Mouse (Mus musculus) ovary, postnatal 10 days (tissue): Measurements from ENCODE around the gene Kif24.
A peak's percentile ranks its signal among the peaks of the same experiment; 100 is the strongest.

Experiments used
- DNase-seq: peaks from one replicate; pipeline ENCODE4 v3.0.0; 2022; ENCODE audit warnings: low spot score

The Kif24 gene

DNA sequence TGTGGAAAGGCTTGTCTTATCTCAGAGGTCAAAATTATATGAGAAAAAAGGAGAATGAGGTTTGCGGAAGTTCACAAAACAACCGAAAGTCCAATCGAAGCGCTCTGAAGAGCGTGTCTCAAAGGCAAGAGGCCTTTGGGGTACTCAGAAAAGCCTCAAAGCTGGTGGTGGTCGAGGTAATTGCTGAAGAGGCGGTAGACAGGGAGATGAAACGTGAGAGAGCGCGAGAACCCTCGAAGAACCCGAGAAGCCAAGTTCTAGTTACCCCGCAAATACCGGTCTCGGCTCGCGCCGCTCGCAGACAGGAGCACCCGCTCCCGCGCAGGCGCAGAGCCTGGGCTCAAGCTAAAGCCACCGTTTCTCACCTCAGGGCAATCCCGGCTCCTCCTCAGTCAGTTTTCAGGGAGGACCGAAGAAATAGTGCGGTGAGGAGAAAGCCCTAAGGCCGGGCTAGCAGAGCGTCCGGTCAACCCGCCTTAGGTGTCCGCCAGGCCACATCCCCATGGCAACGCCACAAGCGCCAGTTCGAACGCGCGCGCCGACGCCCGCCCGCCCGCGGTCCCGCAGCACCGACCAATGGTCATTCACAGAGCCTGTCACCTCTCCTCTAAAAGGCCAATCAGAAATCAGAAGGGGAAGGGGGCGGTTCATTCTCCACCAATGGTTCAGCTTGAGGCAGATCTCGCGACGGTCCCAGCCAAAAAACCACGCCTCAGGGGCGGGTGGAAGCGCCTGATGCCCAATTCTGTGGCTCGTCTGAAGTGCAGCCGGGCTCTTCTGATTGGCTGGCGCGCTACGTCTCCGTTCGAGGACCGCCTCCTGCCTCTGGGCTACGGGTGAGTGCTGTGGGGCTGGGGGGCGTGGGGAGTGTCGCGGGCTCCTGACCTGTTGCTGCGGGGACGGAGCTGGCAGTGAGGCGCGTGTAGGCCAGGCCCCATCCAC lies at the start of gene Kif24, which contains the start of gene Nudt2:
Kif24 (minus strand) TSS at position 543 of the 942 bp plus-strand sequence.
Nudt2 (plus strand) TSS at position 807 of the 942 bp plus-strand sequence.
- DNase-seq = peak; percentile 85

GRCm38 (mm10) chr4:41513714-41514113 lies 49.0 kb upstream of the Kif24 start:
- DNase-seq = no peak

- no peak for DNase-seq
Observed at GRCm38 (mm10) chr4:41513309-41513708, 48.6 kb upstream of the Kif24 start.

DNA sequence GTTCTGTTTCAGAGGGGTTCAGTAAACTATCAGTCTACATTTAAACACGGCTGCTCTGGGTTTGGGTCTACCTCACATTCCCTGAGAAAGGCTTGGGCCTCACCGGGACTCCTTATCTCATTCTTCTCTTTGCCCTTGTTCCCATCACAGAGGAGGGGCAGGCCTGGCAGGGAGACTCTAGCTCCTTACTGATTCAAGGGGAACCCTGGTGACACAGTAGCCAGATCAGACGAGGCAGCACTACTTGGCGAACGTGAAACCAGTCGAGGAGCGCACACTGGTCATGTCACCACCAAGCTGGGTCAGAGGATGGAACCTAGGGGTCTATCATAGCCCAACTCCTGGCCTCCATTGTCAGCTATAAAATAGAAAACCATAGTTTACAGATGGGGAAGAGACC lies 43.3 kb upstream of the Kif24 start:
- no peak for DNase-seq

GRCm38 (mm10) chr4:41507326-41507924 lies 42.7 kb upstream of the Kif24 start:
- no peak for DNase-seq

GRCm38 (mm10) chr4:41506906-41507305 lies 42.2 kb upstream of the Kif24 start:
- DNase-seq = peak; percentile 67

DNA sequence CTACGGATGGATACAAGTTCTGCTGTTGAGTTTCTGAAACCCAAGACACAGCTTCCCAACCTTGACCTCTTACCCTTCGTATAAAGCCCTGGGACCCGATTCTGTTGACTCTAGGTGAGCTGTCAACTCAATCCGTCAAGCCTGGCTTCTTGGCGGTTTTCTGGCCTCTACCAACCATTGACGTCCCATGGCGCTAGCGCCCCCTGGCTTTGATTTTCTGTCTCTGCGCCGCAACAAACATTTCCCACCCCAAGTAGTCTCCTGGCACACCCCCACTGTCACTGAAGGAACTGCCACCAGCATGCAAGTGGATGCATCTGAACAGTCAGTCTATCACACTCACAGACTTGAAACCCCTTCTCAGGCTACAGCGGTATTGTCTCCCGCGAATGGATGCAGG lies 41.5 kb upstream of the Kif24 start:
- DNase-seq = no peak

DNA sequence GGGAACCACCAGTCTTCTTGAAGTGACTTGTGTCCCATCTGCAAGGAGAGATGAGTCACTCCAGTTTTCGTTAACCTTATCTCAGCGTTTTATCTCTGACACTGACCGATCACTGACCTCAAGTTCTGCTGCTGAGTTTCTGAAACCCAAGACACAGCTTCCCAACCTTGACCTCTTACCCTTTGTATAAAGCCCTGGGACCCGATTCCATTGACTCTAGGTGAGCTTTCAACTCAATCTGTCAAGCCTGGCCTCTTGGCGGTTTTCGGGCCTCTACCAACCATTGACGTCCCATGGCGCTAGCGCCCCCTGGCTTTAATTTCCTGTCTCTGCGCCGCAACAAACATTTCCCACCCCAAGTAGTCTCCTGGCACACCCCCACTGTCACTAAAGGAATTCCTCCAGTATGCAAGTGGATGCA lies 40.5 kb upstream of the Kif24 start:
- no peak for DNase-seq

- no peak for DNase-seq
Observed at GRCm38 (mm10) chr4:41504325-41504724, 39.6 kb upstream of the Kif24 start.

DNA sequence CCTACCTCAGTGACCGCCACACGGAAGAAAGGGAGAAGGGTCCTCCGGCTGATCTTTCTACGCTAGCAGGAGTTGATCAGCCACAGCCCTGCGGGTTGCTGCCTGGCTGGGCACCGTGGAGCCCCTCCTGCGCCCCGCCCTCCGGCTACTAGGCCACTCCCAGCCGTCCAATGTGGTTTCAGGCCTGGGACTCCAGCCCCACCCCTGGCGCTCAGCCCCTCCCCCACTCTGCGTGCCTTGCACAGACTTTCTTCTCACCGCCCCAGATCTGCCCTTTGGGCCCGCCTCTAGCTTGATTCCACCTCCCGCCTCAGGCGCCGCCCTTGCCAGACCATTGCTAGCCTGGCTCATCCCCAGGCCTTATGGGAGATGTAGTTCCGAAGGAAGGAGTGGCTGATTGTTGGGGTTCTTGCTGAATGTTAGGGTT lies 38.3 kb upstream of the Kif24 start, which contains the start of gene AI464131:
AI464131 (minus strand) TSS at position 91 of the 427 bp plus-strand sequence.
- DNase-seq = peak; percentile 88

DNA sequence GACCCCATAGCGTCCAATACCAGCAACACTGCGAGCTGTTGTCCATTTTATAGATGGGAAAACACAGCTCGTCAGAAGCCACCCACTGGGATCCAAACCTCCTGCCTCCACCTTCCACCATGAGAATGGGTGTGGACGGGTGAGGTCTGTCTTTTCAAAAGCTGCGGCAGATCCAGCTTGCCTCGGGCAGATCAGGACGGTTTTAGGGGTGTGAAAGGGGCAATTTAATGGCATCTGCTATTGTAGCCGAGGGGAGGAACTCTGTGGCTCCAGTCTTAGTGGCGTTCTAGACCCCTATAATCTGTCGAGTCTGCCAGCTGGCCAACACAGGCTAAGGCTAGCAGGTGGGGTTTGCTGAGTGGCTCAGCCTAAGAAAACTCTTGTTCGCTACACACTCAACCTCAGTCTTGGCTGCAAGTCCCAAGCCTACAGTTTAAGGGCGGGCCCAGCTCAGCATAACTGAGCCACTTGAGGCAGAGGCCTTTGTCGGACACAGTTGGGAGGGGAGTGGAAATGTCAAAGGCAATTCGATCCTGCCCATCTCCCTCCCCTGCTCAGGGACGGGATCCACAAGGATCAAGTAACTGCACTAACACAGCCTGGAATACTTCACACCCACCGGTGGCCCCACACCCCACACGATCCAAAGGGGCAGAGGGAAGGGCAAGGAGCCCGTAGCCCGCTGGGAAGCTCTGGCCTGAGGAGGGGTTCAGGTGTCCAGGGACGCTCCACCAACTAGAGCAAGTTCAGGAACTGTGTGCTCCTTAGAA lies 37.7 kb upstream of the Kif24 start:
- DNase-seq = no peak

DNA sequence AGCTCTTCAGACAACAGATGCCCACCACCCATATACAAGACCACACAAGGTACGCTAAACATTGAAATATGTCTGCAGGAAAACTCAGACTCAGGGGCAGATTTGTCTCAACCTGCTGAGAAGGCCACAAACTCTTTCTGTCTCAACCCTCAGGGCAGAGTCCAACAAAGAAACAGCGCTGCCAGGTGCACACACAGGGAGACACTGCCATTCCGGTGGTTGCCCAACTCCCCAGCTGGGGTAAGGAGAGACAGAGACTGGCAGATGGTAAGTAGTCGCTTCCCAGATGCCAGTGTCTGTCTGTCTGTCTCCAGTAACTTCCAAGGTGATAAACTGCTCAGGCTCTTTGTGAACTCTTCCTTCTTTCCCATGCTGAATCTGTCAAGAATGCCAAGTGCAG lies 36.1 kb upstream of the Kif24 start:
- DNase-seq = no peak

- DNase-seq = no peak
Observed at GRCm38 (mm10) chr4:41499619-41500018, 34.9 kb upstream of the Kif24 start.

DNA sequence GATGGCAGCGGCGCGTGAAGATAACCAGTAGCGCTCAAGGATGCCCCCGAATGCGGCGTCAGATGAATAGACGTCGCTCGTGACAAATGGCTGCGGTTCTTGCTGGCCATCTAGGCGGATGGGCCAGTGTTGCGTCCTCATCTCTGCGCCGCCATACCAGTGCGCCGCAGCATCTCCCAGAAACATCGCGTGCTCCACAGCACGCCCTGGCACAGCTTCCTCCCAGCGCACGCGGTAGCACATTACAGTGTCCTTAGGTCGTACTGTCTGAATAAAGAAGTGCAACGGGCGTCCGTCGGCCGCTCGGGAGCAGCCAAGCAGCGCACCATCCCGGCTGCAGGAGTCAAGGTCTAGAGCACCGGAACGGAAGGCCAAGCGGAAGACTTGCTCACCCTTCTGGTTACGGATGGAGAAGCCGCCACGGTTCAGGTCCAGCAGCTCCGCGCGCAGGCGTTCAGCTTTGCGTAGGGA lies 34.3 kb upstream of the Kif24 start:
- no peak for DNase-seq

DNA sequence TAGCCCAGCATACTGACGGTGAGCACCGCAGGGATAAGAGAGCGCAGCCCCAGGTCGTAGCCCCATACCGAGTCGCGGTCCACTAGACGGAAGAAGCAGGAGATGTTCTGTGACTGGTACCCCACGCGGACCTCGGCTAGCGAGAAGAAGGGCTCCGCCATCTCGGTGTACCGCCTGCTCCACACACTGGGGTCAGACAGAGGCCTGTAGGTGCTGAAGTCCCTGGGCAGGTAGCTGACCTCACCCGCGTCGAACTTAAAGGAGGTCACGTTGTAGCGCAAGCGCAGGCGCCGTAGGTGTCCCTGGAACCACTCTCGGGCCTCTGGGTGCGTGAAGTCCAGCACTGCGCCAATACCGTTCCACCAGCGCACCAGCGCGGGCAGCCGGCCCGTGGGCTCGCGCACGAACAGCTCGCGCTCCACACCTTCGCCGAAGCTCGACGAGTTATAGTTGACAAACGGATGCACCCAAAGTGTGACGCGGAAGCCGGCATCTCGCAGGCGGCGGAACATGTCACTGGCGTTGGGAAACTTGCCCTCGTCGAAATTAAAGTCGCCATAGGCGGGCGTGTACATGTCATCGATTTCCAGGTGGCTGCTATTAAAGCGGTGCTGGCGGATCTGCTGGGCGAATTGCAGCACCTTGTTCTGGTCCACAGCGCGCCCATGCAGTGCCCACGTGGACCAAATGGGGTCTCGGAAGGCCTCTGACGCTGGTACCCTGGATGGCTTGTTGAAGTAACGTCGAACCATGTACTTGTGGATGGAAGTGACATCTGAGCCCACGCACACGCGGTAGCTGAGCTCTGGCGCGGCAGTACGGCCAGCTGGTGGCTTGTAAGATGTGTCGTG lies 33.5 kb upstream of the Kif24 start:
- DNase-seq = no peak

GRCm38 (mm10) chr4:41497579-41497978 lies 32.9 kb upstream of the Kif24 start:
- no peak for DNase-seq

DNA sequence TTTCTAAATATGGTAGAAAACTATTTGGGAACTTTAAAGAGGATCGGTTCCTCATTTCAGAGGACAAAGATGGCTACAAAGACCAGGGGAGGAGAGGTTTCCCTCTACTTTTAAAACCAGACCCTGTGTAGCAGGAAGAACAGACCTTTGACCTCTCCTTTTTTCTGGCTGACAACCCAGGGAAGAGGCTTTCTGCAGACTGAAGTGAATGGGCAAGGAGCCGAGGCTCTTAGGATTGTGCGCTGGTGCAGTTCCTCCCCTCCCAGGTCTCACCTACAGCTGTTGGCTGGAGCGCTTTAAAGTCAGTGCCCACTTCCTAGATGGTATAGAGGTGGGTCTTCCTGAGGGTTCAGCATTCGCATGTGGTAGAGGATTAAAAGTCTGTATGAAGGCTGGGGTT lies 32.4 kb upstream of the Kif24 start:
- DNase-seq = no peak

GRCm38 (mm10) chr4:41495850-41496249 lies 31.2 kb upstream of the Kif24 start:
- DNase-seq = no peak

GRCm38 (mm10) chr4:41495076-41495475 lies 30.4 kb upstream of the Kif24 start:
- DNase-seq = no peak

DNA sequence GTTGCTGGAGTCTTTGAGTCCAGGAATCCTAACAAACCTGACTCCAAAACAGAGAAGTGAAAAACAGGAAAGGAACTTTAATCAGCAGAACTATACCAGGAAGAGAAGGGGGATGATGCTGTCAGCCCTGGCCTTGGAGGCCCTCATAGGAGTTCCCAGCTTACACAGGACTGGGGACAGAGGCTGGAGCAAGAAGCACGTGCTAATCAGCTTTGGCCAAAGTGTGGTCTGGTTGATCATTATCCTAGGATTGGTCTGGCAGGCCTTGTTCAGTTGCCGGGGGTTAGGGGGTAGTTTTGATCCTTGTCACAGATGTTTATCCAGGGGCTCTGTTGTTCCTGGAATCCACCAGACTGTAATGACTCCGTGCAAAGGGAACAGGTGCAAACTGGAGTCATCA lies 29.7 kb upstream of the Kif24 start:
- DNase-seq = no peak

GRCm38 (mm10) chr4:41493464-41494116 lies 28.9 kb upstream of the Kif24 start:
- no peak for DNase-seq
